Mouse (Mus musculus) embryo, embryonic 10 days (tissue): ENCODE measurements at regions not wholly inside any gene's neighbourhood (a gene's known extent, or its start where the extent isn't known, plus 50 kb on each side); places are given as distances from the start of the nearest gene placed in this dataset.

ENCODE experiments used
- DNase-seq: peaks from one replicate; pipeline ENCODE4 v3.0.0-alpha.2; 2015; ENCODE audit warnings: low spot score

DNA sequence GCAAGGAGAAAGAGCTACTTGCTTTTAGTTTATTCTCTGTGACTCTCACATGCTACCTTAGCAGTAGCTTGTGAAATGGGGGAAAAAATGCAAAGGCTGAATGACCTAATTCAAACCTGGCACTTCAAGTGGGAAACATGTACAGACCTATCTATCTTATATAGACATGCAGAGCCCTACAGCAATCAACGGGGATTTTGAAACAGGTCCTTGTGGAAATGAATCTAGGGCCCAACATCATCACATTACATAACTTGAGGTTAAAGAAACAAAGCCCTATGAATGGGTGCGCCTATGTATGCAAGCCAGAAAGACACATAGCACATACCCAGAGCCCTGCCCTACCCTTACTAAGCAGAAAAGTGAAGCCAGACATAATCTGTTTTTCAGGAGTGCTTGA, 371.8 kb upstream of the A1bg start:
- DNase-seq: no peak

DNA sequence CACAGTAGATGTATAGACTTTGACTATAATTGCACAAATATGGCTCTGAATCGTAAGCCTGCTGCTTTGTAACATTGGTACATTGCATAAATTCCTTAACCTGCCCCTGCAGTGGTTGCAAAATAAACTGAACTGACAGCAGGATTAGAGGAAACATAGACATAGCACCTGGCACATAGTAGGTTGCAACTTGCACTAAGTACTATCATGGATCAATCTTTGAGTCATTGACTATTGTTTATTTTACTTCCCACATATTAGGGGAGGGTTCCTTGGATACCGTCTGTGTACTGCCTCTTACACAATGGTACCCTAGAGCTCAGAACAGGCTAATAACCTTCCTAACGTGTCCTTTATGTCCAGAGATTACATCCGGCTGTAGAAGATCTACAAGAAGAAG, 371.3 kb upstream of the A1bg start:
- DNase-seq: no peak

DNA sequence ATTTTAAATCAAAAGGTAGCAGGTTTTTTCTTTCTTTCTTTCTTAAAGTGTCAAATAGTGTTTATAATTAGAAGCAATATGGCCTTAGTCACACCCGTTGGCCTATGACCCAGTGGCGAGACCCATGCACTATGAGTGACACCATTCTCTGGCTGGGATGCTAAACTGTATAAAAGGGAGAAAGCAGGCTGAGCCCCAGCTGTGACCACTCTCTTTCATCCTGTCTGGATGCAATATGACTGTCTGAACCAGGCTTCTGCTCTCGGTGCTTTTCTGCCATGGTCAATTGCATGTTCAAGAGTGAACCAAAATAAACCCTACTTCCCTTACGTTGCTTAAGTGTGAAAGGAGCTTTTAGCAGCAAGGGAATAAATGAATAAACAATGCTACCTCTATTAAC, 346.0 kb upstream of the A1bg start:
- DNase-seq: peak; percentile 36

DNA sequence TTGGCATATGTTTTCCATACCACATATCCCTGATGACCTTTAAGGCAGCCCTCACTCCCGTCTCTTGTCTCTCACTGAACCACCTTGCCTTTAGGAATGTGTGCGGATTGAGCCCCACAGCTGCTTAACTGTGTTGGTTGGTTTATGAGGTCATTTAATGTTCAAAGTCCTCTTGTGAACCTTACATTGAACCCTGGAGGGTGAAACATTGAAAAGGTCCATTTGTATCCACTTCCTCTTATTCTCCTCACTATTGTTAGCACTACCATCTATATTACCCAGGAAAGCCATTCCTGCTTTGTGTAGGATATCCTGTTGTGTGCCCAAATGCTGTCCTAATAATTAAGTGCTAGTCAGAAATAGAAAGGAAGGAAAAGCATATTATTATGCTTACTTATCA, 336.2 kb upstream of the A1bg start:
- no peak for DNase-seq

DNA sequence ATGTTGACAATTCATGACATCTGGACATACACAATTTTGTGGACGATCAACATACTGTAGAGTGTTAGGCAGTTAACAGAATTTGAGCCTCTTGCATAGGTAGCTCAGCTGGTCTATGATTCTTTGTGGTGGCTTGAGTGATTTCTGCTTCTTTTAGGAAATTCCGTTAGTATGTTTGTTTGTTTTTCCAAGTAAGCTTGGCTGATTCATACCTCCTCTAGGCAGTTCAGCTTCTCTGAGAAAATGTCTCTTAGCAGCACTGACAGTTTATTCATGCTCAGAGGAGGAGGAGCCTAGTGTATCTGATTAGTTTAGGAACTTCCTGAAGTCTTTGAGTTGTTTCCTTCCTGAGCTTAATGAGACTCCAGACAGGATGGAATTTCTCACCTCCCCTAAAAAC, 321.7 kb upstream of the A1bg start:
- no peak for DNase-seq

DNA sequence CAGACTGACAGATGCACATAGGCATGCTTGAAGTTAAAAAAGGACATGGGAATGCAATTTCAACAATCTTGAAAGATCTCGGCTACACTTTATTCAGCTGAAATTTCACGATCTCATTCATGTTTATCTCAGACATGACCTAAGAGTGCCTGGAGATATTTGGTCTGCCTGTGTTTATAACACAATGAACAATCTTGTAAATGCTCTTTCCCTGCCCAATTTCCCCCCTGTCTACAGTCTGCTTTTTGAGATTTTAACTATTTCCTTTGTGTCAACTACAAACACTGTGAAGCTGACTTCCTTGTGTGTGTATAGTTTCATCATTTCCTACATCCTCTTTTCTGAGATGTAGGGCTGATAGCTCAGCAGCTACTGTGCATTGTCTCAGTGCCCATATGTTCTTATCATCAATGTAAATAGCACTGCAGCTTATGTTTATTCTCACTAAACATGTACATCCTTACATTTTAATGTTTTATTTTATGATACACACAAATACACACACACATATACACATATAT, 319.4 kb upstream of the A1bg start:
- no peak for DNase-seq

DNA sequence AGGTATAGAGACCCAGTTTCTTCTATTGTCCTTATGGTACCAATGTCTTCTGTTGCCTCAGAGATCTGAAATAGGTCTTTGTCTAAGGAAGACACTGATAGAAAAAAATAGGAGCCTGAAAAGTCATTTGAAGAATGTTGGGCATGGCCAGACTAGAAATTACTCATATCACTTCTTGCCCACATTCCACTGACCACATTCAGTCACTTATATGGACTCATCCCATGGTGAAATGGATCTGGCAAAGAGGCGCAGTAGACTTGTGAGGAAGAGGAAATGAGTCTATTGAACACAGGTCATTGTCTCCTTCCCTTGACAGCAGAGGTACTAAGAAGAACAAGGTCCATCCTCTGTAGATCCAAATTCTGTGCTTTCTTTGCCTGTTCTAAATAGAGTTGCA, 318.9 kb upstream of the A1bg start:
- DNase-seq: no peak

DNA sequence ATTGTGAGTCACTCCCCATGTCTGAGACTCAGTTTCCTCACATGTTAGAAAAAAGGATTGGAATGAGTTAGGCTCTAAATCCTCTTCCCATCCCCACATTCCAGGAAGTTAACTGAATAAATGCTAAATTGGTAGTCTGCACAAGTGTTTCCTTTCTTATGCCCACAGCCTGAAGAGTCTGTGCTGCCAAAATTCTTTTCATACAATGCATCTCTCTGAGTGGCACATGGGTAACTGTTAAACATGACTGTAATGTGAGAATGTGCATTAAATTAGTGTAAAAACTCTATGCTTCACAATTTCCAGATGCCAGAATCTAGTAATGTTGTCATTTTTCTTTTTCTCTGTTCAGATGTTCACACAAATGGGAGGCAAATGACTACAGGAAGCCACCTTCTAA, 317.5 kb upstream of the A1bg start:
- no peak for DNase-seq

DNA sequence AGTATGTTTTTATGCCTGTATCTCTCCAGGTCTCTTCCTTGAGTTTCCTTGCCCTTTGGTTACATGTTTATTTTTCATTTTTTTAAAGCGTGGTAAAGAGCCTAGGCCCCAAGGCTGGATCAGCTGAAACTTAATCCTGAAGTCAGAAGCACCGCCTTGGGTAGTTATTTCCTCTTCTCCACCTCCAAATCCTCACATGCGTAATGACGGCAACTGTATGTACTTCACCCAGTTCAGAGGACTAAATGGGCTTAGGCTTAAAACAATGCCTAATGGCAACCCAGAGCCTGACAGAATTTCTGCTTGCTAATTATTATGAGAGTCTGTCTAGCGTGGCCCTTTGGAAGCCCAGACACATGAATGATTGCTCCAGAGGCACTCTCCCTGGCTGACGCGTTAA, 316.6 kb upstream of the A1bg start:
- DNase-seq: no peak

DNA sequence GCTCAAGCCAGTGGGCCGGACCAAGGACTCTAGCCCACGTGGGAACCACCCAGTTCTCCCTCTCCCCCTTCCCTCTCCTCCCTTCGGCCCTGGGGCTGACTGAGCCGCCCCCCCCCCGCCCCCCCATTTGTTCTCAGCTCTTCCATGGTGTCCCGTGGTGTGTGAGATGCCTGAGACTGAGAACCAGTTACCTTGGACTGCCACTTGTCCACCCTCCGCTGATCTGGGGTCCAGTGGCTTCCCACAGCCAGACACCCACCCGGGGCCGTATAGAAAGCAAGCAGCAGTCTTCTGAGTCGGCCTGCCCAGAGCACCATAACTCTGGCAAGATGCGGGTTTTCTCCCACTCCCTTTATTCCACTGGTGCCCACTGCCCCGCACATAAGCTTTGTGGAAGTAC, 316.2 kb upstream of the A1bg start:
- no peak for DNase-seq

DNA sequence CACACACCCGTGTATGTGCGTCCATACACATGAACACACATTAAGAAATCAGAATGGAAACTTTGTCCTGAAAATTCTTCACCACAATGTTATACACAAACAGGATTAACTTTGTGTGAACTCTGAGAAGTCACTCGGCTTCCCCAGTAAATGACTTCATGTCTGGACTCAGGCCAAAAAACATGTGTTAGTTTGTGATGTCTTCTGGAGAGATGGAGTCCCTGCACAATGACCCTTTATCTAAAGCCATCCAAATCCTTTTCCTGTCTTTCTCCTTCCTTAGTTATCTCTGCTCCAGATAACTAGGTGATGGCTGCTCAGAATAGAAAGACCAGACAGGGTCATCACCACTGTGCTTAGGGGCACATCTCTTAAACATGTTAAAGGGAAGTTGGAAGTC, 306.8 kb upstream of the A1bg start:
- no peak for DNase-seq

DNA sequence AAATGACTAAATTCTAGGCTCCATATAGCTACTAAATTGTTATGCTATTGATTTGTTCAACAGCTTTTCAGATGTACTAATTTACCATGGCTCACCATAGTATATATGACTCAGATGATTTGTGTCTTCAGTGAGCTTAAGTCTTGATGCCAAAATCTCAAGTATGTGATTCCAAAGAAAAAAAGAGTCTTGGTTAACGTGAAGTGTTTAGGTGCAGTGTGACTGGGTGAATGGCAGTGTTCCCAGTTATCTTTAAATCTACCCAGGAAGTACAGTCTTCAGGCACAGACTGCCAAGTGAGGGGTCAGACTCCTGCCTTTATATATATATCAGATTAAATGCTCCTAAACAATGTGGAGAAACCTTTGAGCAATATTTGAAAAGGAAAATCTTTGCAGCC, 300.1 kb upstream of the A1bg start:
- DNase-seq: no peak

DNA sequence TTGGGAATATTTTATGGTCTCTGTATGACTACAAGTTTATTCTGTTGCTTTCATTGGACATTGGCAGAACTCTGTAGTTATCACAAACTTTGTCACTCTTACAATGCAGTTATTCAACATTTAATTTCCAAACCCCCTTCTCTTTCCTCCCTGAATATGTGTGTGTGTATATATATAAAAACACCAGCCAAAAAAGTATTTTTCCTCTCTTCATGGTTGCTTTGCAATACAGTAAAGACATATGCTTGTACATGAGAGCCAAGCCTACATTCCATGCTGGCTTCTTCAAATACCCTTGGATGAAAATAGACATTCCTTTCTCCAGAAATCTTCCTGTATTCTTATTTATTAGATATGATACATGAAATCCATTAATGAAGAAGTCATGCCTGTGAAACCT, 287.3 kb upstream of the A1bg start:
- DNase-seq: no peak

DNA sequence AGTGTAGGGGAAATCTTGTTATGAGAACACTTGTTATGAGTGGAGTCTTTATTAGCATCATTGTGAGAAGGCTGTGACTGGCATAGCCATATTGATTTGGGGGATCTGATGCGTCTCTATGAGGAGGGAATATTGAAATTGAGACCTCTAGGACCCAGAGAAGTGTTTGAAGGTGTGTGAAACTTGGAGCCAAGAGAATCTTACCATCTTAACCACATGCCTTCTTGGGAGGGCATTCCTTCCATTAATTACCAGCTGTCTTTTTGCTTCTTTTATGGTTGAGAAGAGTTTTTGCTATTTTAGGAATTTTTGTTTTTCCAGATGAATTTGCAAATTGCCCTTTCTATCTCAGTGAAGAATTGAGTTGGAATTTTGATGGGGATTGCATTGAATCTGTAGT, 267.2 kb upstream of the A1bg start:
- no peak for DNase-seq

DNA sequence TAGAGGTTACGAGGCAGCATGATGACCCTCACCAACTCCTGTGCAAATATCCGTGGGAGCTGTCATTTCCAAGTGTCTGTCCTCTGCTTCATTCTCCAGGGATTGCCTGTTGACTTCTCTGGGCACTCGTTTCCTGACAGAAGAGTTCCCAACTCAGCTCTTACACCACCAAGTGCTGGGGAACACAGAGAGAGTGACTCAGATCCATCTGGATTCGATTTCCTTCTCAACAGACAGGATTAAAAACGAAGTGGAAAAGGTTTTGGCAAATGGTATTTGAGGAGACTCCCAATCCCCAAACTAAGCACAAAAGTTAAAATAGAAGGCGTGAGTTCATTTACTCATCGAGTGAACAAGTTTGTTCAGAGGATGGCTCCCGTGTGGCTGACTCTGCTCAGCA, 266.7 kb upstream of the A1bg start:
- peak; percentile 31 for DNase-seq

DNA sequence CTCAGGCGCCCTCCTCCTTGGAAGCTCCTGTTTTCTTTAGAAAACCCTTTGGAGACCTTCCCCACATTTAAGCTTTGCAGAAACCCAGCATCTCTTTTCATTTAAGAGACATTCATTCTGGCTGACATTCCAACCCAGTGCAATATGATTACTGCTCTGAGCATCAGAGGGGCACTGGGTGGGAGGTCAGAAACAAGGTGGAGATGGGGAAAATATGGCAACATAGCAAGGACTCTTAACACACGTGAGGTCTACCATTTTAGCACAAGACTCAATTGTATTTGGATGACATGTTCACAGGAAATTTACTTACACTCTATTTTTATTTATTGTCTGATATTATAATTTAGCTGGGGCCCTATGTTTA, 261.8 kb upstream of the A1bg start:
- no peak for DNase-seq

DNA sequence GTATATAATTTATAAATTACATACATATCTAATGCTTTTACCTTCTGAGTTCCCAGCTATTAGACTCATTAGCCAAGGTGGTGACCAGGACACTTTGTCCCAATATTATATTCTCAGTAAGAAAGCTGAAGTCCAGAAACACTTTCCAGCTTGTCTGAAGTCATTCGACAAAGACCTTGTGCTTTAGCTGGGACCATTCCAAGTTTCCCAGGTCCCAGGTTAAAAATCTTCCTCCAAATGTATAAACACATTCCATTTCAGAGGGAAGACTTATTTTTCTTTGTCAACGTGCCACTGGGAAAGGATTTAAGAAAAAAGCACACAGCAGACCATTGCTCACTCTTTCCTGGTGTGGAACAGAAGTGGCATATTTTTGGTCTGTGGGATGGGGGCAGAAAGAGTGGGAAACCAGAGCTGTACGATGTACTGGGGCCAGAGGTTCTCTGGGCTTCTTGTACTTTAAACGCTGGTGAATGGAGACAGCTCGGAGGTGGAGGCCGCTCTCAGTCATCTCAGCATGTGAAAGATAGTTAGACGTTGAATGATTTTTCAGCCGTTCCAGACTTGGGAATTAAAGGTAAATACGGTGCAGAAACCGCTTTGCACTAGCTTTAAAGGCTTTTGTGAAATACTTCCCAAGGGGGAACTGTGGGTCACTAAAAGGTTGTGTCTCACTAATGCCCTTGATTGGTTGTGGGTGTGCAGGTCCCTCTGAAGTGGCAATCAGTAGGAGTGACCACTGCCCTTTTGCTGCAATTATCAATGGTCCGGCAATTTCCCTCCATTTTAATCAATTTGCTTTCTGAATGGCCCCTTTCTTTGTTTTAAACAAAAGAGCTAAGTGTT, 261.2 kb upstream of the A1bg start:
- peak; percentile 70 for DNase-seq

DNA sequence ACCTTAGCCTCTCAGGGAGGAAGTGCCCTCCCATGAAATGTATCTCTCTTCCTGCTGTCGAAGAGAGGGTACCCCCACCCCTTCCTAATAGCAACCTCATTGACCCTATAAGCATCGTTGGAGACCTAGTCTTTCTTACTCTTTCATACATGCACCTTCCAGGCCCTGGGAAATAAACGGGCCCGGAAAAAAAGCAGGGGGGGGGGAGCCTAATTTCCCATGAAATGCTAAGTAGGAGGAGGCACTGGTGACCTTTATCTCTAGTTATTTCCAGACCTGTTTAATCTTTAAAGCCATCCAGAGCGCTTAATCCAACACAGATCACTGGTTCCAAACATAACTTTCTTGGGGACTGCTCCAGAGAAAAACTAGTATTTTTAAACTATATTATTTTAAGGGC, 260.5 kb upstream of the A1bg start:
- DNase-seq: peak; percentile 40

DNA sequence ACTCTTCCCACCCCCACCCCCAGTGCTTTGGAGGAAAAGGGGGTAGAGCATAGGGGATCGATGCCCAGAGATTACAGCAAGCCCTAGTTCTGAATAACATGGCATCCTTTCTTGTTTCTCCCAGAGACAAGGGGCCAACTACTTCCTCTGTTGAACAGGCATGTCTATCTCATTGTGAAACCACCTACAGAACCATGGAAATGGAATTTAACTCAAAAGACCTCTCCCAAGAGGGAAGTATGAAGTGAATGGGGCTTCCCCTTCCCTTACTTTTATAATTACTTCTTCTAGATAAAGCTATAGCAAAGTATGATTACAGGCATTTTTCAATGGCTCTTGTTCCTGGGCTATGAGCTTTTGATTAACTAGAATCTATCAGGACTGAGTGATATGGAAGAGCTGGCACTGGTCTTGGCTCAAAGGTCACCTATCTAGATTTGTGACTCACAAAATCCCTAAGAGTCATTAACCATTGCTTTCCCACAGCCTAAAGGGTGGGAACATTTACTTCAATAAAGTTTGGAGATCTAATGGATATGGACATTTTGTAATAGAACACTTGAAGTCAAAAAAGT, 246.1 kb upstream of the A1bg start:
- DNase-seq: no peak

DNA sequence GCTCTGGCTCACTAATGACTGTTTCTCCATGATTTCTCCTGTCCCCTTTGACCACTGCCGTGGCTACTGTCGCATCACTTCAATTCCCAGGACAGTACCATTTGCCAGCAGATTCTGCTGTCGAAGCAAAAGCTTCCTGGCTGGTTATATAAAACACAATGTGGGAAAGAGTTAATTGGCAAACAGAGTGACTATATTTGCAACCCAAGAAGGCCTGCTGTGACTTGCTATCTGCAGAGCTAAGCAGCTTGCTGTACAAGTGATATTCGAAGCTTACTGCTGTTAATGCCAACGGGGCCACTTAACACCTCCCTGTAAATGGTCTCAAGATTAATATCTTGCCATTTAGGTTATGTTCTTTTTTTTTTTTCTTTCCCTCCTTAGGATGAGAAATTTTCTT, 242.2 kb upstream of the A1bg start:
- DNase-seq: no peak

DNA sequence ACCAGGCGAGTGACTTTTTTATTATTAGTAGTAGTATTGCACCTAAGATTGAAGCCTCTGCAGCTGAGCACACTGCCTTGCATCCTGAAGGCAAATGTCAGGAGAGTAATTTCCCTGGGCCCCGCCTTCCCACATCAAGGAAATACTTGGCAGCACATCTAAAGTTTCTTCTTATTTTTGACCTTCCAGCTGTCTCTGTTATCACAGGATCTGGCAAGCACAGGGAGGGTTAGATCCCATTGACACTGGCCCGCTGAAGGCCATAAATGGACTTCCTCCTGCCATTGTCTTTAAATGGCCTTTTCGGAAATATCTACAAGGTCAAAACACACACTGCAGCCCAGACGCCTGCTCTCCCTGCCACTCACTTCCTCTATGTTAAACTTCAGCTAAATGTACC, 238.6 kb upstream of the A1bg start:
- DNase-seq: no peak

DNA sequence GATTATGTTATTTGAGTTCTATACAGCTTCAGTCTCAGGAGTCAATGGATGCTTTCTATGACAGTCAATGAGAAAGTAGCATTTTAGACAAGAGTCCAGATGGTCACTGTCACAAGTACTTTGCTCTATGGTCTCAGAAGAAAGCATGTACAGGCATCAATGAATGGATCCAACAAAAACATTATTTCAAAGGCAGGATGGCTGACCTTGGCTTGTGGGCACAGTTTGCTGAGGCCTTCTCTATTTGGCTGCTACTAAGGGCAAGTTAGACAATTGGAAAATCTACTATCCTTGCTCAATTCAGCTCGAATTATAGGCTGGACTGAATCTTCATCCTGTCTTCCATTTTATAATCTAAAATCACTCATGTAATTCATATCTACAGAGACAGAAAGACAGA, 237.9 kb upstream of the A1bg start:
- DNase-seq: no peak

DNA sequence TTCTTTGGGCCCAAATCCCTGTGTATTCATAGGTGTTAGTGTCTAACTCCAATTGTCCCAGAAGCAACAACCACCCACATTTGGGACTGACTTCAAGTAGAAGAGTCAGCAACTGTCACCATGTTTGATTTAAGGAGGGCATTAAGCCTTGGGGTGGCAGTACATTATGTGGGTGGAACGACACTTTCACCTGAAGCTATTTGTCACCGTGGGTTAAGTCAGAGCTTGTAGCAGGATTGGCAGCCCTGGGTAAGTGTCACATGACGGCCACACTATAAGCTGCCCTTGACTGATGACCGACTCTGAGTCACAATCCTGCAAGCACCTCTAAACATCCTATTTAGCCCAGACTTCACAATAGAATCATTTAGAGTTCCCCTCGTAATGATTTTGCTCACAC, 236.7 kb upstream of the A1bg start:
- DNase-seq: no peak

DNA sequence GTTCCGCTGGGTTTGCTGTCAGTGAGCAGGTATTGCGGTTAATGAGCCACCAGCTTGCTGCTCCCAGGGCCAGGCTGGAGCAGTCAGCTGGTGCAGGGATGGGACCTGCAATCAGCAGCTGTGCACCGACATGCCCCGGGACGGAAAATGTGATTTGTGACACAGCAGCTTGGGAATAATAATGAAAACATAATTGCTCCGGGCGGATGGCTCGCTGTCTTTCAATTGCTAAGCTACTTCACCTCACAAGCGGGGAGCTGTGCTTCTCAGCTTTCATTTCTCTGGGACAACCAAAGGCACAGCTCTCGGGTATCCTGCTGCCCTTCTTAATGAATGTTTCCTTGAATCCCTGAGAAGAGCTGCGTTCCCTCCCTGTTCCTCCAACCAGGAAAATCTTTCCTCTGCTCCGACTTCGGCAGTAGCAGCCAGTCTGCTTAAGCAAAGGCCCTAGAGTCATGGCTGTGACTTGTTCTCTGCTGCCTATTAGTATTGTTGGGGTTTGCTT, 235.3 kb upstream of the A1bg start:
- DNase-seq: peak; percentile 53
